Mouse (Mus musculus) testis, adult 2 months (tissue): Measurements from ENCODE around the gene Dr1.

ENCODE experiments used
- CTCF ChIP-seq: fragments of 200-500 bp; IDR thresholded peaks from 2 replicates; pipeline ENCODE4 v1.5.1; 2012; ENCODE audit warnings: low read depth, mild to moderate bottlenecking, inconsistent platforms, low read length, moderate library complexity; ENCODE audit not compliant: control insufficient read depth, insufficient read depth, insufficient replicate concordance
- POLR2A ChIP-seq: fragments of 200-500 bp; IDR thresholded peaks from 2 replicates; pipeline ENCODE4 v1.6.1; 2012; ENCODE audit warnings: low read depth, mild to moderate bottlenecking, inconsistent platforms, low read length, moderate library complexity; ENCODE audit not compliant: control insufficient read depth

GRCm38 (mm10) chr5:108226159-108226558 is 42.5 kb upstream of the Dr1 start:
- no peak for TF ChIP-seq CTCF
- TF ChIP-seq POLR2A: no peak
